Mouse (Mus musculus) testis, adult 2 months (tissue): Measurements from ENCODE around the gene Sipa1l1. TPM values are rescaled to one million over a fixed set of nuclear protein-coding genes. Genes with fewer than 3 reads are reported as not detected.

ENCODE experiments used
- H3K27ac ChIP-seq: fragments of 200-500 bp; 2 replicates; pipeline ENCODE4 v1.5.1; 2012; ENCODE audit warnings: low read depth, low read length; ENCODE audit not compliant: control insufficient read depth, insufficient read depth
- H3K27me3 ChIP-seq: fragments of 200-500 bp; 2 replicates; pipeline ENCODE4 v1.6.1; 2012; ENCODE audit warnings: mild to moderate bottlenecking, low read length, moderate library complexity; ENCODE audit not compliant: control insufficient read depth, insufficient read depth
- H3K36me3 ChIP-seq: fragments of 200-500 bp; 2 replicates; pipeline ENCODE4 v1.6.1; 2012; ENCODE audit warnings: mild to moderate bottlenecking, low read length; ENCODE audit not compliant: control insufficient read depth, insufficient read depth
- H3K4me1 ChIP-seq: fragments of 200-500 bp; 2 replicates; pipeline ENCODE4 v1.6.1; 2012; ENCODE audit warnings: low read length; ENCODE audit not compliant: control insufficient read depth, insufficient read depth
- H3K4me3 ChIP-seq: fragments of 200-500 bp; 2 replicates; pipeline ENCODE4 v1.5.1; 2012; ENCODE audit warnings: low read depth, mild to moderate bottlenecking, low read length, moderate library complexity, mixed read lengths; ENCODE audit not compliant: control insufficient read depth
- CTCF ChIP-seq: fragments of 200-500 bp; IDR thresholded peaks from 2 replicates; pipeline ENCODE4 v1.5.1; 2012; ENCODE audit warnings: low read depth, mild to moderate bottlenecking, inconsistent platforms, low read length, moderate library complexity; ENCODE audit not compliant: control insufficient read depth, insufficient read depth, insufficient replicate concordance
- POLR2A ChIP-seq: fragments of 200-500 bp; IDR thresholded peaks from 2 replicates; pipeline ENCODE4 v1.6.1; 2012; ENCODE audit warnings: low read depth, mild to moderate bottlenecking, inconsistent platforms, low read length, moderate library complexity; ENCODE audit not compliant: control insufficient read depth
- polyA plus RNA-seq: library from polyadenylated mRNA; depleted of rRNA; stranded (reverse); fragments of >200 nt; gene quantifications from 2 replicates; pipeline ENCODE4 v1.2.3, GENCODE M21; 2012

Gene Sipa1l1
- polyA plus RNA-seq, 1 experiment: 19.5 TPM

DNA sequence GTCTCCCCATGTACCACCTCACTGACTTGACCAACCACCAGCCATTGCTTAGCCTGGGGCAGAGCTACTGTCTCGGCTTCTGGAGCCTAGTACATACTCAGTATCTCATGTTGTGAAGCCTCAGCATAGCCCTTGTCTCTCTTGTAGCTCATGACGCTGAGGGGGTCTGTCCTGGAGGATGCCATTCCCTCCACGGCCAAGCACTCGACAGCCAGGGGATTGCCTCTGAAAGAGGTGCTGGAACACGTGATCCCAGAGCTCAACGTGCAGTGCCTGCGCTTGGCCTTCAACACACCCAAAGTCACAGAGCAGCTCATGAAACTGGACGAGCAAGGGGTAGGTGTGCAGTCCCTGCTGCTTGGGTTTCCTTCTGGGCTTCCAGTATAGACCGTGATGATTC lies 193.7 kb downstream of the Sipa1l1 start:
- Histone ChIP-seq H3K27ac (no peak overlapping the region), H3K4me3 (no peak overlapping the region), H3K4me1 (no peaks in the 10 kb centered on the region), H3K27me3 (no peaks in the 10 kb centered on the region), H3K36me3 (no peaks in the 10 kb centered on the region)
- no peak for TF ChIP-seq POLR2A
- no peak for TF ChIP-seq CTCF

- Histone ChIP-seq H3K36me3 (no peaks in the 10 kb centered on the region), H3K27me3 (no peaks in the 10 kb centered on the region), H3K4me3 (no peak overlapping the region), H3K4me1 (no peaks in the 10 kb centered on the region), H3K27ac (no peak overlapping the region)
- TF ChIP-seq CTCF: no peak
- no peak for TF ChIP-seq POLR2A
Measured at GRCm38 (mm10) chr12:82364186-82364585, 195.1 kb downstream of the Sipa1l1 start.

- Histone ChIP-seq H3K4me1 (no peaks in the 10 kb centered on the region), H3K4me3 (no peak overlapping the region), H3K36me3 (no peaks in the 10 kb centered on the region), H3K27me3 (no peaks in the 10 kb centered on the region), H3K27ac (no peak overlapping the region)
- TF ChIP-seq CTCF: no peak
- no peak for TF ChIP-seq POLR2A
Measured at GRCm38 (mm10) chr12:82365276-82365875, 196.3 kb downstream of the Sipa1l1 start.

GRCm38 (mm10) chr12:82366754-82367153 lies 197.6 kb downstream of the Sipa1l1 start:
- TF ChIP-seq POLR2A: no peak
- no peak for TF ChIP-seq CTCF
- H3K4me1 ChIP-seq: no peaks in the 10 kb centered on the region
- H3K4me3 ChIP-seq: no peak overlapping the region
- no peaks in the 10 kb centered on the region for H3K27me3 ChIP-seq
- H3K27ac ChIP-seq: no peak overlapping the region
- H3K36me3 ChIP-seq: no peaks in the 10 kb centered on the region

- Histone ChIP-seq H3K4me3 (no peak overlapping the region), H3K36me3 (no peaks in the 10 kb centered on the region), H3K27me3 (no peaks in the 10 kb centered on the region), H3K27ac (no peak overlapping the region), H3K4me1 (no peaks in the 10 kb centered on the region)
- TF ChIP-seq POLR2A (no peak), CTCF (no peak)
Measured at GRCm38 (mm10) chr12:82367345-82367744, 198.2 kb downstream of the Sipa1l1 start.

DNA sequence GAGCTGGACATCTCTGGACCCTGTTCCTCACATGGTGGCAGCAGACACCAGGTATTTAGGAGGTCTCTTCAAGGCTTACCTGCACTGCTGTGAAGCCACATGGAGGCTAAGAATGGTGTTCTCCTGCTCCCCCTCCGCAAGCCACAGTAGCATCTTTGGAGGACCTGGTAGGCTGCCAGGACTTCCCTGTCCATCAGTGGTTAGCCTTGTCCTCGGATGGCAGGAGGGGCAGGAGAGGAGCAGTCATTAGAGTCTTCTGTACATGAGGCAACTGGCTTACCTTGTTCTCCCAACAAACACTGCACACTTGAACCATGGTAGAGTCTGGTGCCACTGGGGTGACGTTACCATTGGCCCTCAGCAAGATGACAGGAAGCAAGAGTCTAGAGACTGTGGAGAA lies 198.9 kb downstream of the Sipa1l1 start:
- H3K4me1 ChIP-seq: no peaks in the 10 kb centered on the region
- no peaks in the 10 kb centered on the region for H3K27me3 ChIP-seq
- TF ChIP-seq POLR2A: no peak
- TF ChIP-seq CTCF: no peak
- H3K36me3 ChIP-seq: no peaks in the 10 kb centered on the region
- no peak overlapping the region for H3K27ac ChIP-seq
- no peak overlapping the region for H3K4me3 ChIP-seq

DNA sequence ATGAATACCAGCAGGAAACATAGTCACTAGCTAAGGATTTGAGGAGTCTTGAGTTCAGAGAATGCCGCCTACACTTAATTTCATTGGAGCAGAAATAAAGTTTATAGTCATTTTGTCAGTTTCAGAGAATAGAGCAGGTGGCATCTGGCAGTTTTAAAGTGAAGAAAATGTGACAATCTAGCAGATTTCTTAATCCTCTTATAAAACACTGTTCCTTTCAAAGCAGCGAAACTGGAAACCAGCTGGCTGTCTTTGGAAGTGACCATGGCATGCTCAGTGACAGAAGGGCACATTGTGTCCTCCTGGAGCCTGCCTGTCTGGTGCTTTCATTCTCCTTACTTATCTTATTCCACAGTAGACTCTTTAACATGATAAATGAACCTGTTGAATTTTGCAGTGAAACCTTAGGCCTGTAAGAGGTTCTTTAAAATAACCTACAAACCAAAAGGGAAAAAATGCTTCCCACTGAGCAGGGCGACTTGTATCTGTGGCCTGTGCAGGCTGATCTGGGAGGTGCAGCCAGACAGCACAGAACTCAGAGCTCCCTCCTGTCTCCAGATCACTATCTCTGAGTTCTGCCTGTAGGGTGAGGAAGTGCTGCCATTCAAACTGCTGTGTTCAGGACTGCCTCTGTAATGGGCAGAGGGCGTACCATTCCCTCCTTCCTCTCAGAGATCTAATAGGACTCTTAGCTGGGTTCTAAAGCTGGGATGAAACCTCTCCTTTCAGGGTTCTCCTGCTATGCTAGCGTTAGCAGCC lies 200.5 kb downstream of the Sipa1l1 start:
- H3K4me1 ChIP-seq: no peaks in the 10 kb centered on the region
- no peak overlapping the region for H3K27ac ChIP-seq

More for the DNA sequence above, 200.5 kb downstream of the Sipa1l1 start:
- no peaks in the 10 kb centered on the region for H3K36me3 ChIP-seq
- TF ChIP-seq CTCF (no peak), POLR2A (no peak)
- no peak overlapping the region for H3K4me3 ChIP-seq
- H3K27me3 ChIP-seq: no peaks in the 10 kb centered on the region
